Mouse (Mus musculus) small intestine, adult 2 months (tissue): ENCODE data around the gene Rapgef5. TPM values are rescaled to one million over a fixed set of nuclear protein-coding genes. Genes with fewer than 3 reads are reported as not detected.
A peak's percentile ranks its signal among the peaks of the same experiment; 100 is the strongest.

ENCODE experiments used
- H3K27ac ChIP-seq: fragments of 200-500 bp; 2 replicates; pipeline ENCODE4 v1.5.1; 2012; ENCODE audit warnings: low read depth, low read length, control low read depth, inconsistent platforms; ENCODE audit not compliant: insufficient read depth
- H3K27me3 ChIP-seq: fragments of 200-500 bp; 2 replicates; pipeline ENCODE4 v1.6.1; 2012; ENCODE audit warnings: mild to moderate bottlenecking, moderate library complexity, low read length, inconsistent platforms; ENCODE audit not compliant: control insufficient read depth, insufficient read depth
- H3K36me3 ChIP-seq: fragments of 200-500 bp; 2 replicates; pipeline ENCODE4 v1.6.1; 2012; ENCODE audit warnings: mild to moderate bottlenecking, low read length, control low read depth, inconsistent platforms; ENCODE audit not compliant: control insufficient read depth, insufficient read depth
- H3K4me1 ChIP-seq: fragments of 200-500 bp; 2 replicates; pipeline ENCODE4 v1.6.1; 2012; ENCODE audit warnings: low read length, inconsistent platforms, mixed read lengths; ENCODE audit not compliant: control insufficient read depth, insufficient read depth, insufficient read length
- H3K4me3 ChIP-seq: fragments of 200-500 bp; 2 replicates; pipeline ENCODE4 v1.5.1; 2012; ENCODE audit warnings: low read depth, mild to moderate bottlenecking, control low read depth, inconsistent platforms, low read length, moderate library complexity
- CTCF ChIP-seq: fragments of 200-500 bp; IDR thresholded peaks from 2 replicates; pipeline ENCODE4 v1.5.1; 2012; ENCODE audit warnings: low read depth, mild to moderate bottlenecking, control low read depth, inconsistent platforms, low read length, moderate library complexity, mixed read lengths; ENCODE audit not compliant: insufficient replicate concordance, insufficient read length; ENCODE audit errors: extremely low read depth
- POLR2A ChIP-seq: fragments of 200-500 bp; IDR thresholded peaks from 2 replicates; pipeline ENCODE4 v1.6.1; 2012; ENCODE audit warnings: low read depth, mild to moderate bottlenecking, control low read depth, inconsistent platforms, low read length, moderate library complexity
- WGBS: fragments of 180-500 bp; shearing (Covaris S2); methylation state at CpG from one replicate; pipeline ENCODE4 v1.1.7; 2018; 5-methylcytosine and 5-hydroxymethylcytosine counted together
- polyA plus RNA-seq: library from polyadenylated mRNA; depleted of rRNA; stranded (reverse); fragments of >200 nt; gene quantifications from 2 replicates; pipeline ENCODE4 v1.2.3, GENCODE M21; 2012

The Rapgef5 gene
- polyA plus RNA-seq, 1 experiment, result 4.7 TPM

GRCm38 (mm10) chr12:117664644-117665043 lies 148.4 kb downstream of the Rapgef5 start:
- no peak overlapping the region for H3K27ac ChIP-seq
- H3K27me3 ChIP-seq, result no peaks in the 10 kb centered on the region
- TF ChIP-seq CTCF (no peak), POLR2A (no peak)
- no peaks in the 10 kb centered on the region for H3K36me3 ChIP-seq
- WGBS, result 87% methylated on average over 5 of the region's 5 CpGs
- no peak overlapping the region for H3K4me3 ChIP-seq
- no peaks in the 10 kb centered on the region for H3K4me1 ChIP-seq

- H3K27me3 ChIP-seq, result no peaks in the 10 kb centered on the region
- no peaks in the 10 kb centered on the region for H3K36me3 ChIP-seq
- H3K27ac ChIP-seq, result no peak overlapping the region
- no peak for TF ChIP-seq POLR2A
- TF ChIP-seq CTCF, result no peak
- H3K4me3 ChIP-seq, result no peak overlapping the region
- 98% methylated on average over 3 of the region's 3 CpGs for WGBS
- no peaks in the 10 kb centered on the region for H3K4me1 ChIP-seq
Measured at GRCm38 (mm10) chr12:117666391-117666790, 150.1 kb downstream of the Rapgef5 start.

GRCm38 (mm10) chr12:117669610-117670400 lies 153.5 kb downstream of the Rapgef5 start:
- TF ChIP-seq POLR2A (no peak), CTCF (no peak)
- Histone ChIP-seq H3K27ac (no peak overlapping the region), H3K4me1 (no peaks in the 10 kb centered on the region), H3K4me3 (no peak overlapping the region), H3K27me3 (no peaks in the 10 kb centered on the region), H3K36me3 (no peaks in the 10 kb centered on the region)
- 72% methylated on average over 10 of the region's 10 CpGs for WGBS

GRCm38 (mm10) chr12:117673188-117673587 lies 156.9 kb downstream of the Rapgef5 start:
- TF ChIP-seq CTCF, result no peak
- no peak for TF ChIP-seq POLR2A
- H3K4me1 ChIP-seq, result peaks cover 3% of the 10 kb centered on the region; the same call in 1 of the 2 replicates
- H3K27me3 ChIP-seq, result no peaks in the 10 kb centered on the region
- no peak overlapping the region for H3K4me3 ChIP-seq
- 63% methylated on average over 2 of the region's 2 CpGs for WGBS
- no peak overlapping the region for H3K27ac ChIP-seq
- no peaks in the 10 kb centered on the region for H3K36me3 ChIP-seq

- TF ChIP-seq CTCF (no peak), POLR2A (no peak)
- H3K36me3 ChIP-seq, result no peaks in the 10 kb centered on the region
- peaks cover 3% of the 10 kb centered on the region; the same call in 1 of the 2 replicates for H3K4me1 ChIP-seq
- no peak overlapping the region for H3K27ac ChIP-seq
- H3K4me3 ChIP-seq, result no peak overlapping the region
- no peaks in the 10 kb centered on the region for H3K27me3 ChIP-seq
- 94% methylated on average over 2 of the region's 2 CpGs for WGBS
Measured at GRCm38 (mm10) chr12:117674511-117674910, 158.2 kb downstream of the Rapgef5 start.

- H3K4me1 ChIP-seq, result peaks cover 4% of the 10 kb centered on the region; the same call in 1 of the 2 replicates
- H3K27me3 ChIP-seq, result no peaks in the 10 kb centered on the region
- H3K27ac ChIP-seq, result peak overlapping the region; percentile 68
- H3K36me3 ChIP-seq, result no peaks in the 10 kb centered on the region
- 35% methylated on average over 4 of the region's 4 CpGs for WGBS
- no peak for TF ChIP-seq CTCF
- no peak for TF ChIP-seq POLR2A
- no peak overlapping the region for H3K4me3 ChIP-seq
Measured at GRCm38 (mm10) chr12:117676265-117676664, 160.0 kb downstream of the Rapgef5 start.

- TF ChIP-seq POLR2A (no peak), CTCF (no peak)
- Histone ChIP-seq H3K27ac (no peak overlapping the region), H3K27me3 (no peaks in the 10 kb centered on the region), H3K4me3 (no peak overlapping the region), H3K36me3 (no peaks in the 10 kb centered on the region), H3K4me1 (peaks cover 4% of the 10 kb centered on the region; the same call in 1 of the 2 replicates)
- WGBS, result 64% methylated on average over 3 of the region's 3 CpGs
Measured at GRCm38 (mm10) chr12:117678916-117679315, 162.6 kb downstream of the Rapgef5 start.
